Mouse (Mus musculus) bone marrow macrophage, adult 2 months (primary cell): ENCODE measurements around the gene Pld2. TPM values are rescaled to one million over a fixed set of nuclear protein-coding genes. Genes with fewer than 3 reads are reported as not detected.
A peak's percentile ranks its signal among the peaks of the same experiment; 100 is the strongest.
"Not testable (repeated sequence)": the region's sequence is repeated elsewhere in the genome, so short reads cannot be mapped to it uniquely, and the experiment has no call there.

Source experiments
- H3K27ac ChIP-seq: 2 replicates; pipeline ENCODE4 v1.5.1; 2012; ENCODE audit warnings: low read depth, low read length; ENCODE audit not compliant: insufficient read depth
- H3K4me1 ChIP-seq: 2 replicates; pipeline ENCODE4 v1.6.1; 2012; ENCODE audit warnings: low read length; ENCODE audit not compliant: control insufficient read depth, insufficient read depth
- H3K4me3 ChIP-seq: 2 replicates; pipeline ENCODE4 v1.5.1; 2012; ENCODE audit warnings: mild to moderate bottlenecking, low read length, moderate library complexity; ENCODE audit not compliant: insufficient read depth
- CTCF ChIP-seq: IDR thresholded peaks from 2 replicates; pipeline ENCODE4 v1.5.1; 2012; ENCODE audit warnings: low read depth, mild to moderate bottlenecking, low read length, moderate library complexity
- POLR2A ChIP-seq: IDR thresholded peaks from 2 replicates; pipeline ENCODE4 v1.6.1; 2012; ENCODE audit warnings: mild to moderate bottlenecking, low read depth, low read length, borderline replicate concordance
- polyA plus RNA-seq: library from polyadenylated mRNA; stranded (reverse); fragments of >200 nt; gene quantifications from 2 replicates; pipeline ENCODE4 v1.2.4, GENCODE M21; 2012; ENCODE audit not compliant: missing spikeins, insufficient read depth, insufficient read length

Pld2 gene
- polyA plus RNA-seq, 1 experiment: 58.4 TPM

- TF ChIP-seq CTCF: no peak
- no peak for TF ChIP-seq POLR2A
Observed at GRCm38 (mm10) chr11:70553940-70554339, 14.1 kb downstream of the Pld2 start.

GRCm38 (mm10) chr11:70557545-70557944 lies 17.7 kb downstream of the Pld2 start:
- H3K4me3 ChIP-seq: no peak overlapping the region
- no peaks in the 10 kb centered on the region for H3K4me1 ChIP-seq
- no peak for TF ChIP-seq CTCF
- TF ChIP-seq POLR2A: no peak
- no peak overlapping the region for H3K27ac ChIP-seq

More at GRCm38 (mm10) chr11:70553940-70554339, 14.1 kb downstream of the Pld2 start:
- 0 out of 2 replicates have a peak, but pooled peaks cover 2% of the 10 kb centered on the region for H3K4me1 ChIP-seq
- H3K27ac ChIP-seq: no peak overlapping the region
- no peak overlapping the region for H3K4me3 ChIP-seq

- Histone ChIP-seq H3K27ac (no peak overlapping the region), H3K4me1 (peaks cover 13% of the 10 kb centered on the region), H3K4me3 (peak overlapping the region; percentile 68)
- TF ChIP-seq CTCF (no peak), POLR2A (no peak)
Observed at GRCm38 (mm10) chr11:70561937-70562286, 22.0 kb downstream of the Pld2 start.

DNA sequence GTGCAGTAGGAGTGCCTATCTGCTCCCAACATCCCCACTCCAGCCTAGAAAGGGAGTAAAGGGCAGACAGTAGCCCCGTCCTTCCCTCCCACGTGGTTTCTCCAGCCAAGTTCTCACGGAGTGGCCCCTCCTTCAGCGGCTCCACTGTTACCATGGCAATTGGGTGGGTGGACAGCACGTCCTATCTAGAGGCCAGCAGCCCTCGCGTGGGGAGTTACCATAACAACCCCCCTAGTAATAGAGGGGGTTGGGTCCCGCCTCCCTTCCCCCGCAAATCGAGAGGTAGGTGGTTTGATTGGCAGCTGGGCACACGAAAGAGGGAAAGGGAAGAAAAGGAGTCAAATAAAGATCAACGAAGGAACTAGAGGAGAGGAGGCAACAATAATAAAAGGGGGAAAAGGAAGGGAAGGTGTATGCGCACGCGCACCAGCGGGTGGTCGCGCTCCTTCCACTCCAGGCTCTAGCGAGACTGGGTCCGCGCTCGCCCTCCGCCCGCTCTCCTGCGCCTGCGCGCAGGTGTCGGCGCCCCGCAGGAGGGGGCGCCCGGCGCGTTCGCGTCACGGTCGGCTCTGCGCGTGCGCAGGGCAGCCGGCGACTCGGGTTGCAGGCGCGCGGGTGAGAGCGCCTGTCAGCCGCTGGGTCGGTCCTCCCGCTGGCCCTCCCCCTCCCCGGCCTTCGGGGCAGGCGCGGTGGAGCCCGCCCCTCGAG lies 22.6 kb downstream of the Pld2 start, which contains the start of gene Mink1:
Mink1 (plus strand) TSS at position 595 of the 708 bp plus-strand sequence.
- Histone ChIP-seq H3K4me3 (peak within 1 kb of the TSS; percentile 68), H3K27ac (peak within 1 kb of the TSS; percentile 73), H3K4me1 (peaks cover 13% of the 10 kb centered on the region)
- no peak for TF ChIP-seq CTCF

GRCm38 (mm10) chr11:70562995-70563469 lies 23.2 kb downstream of the Pld2 start:
- H3K4me1 ChIP-seq: peaks cover 16% of the 10 kb centered on the region
- no peak for TF ChIP-seq CTCF
- no peak for TF ChIP-seq POLR2A
- H3K27ac ChIP-seq: peak overlapping the region; percentile 73
- H3K4me3 ChIP-seq: peak overlapping the region; percentile 68

DNA sequence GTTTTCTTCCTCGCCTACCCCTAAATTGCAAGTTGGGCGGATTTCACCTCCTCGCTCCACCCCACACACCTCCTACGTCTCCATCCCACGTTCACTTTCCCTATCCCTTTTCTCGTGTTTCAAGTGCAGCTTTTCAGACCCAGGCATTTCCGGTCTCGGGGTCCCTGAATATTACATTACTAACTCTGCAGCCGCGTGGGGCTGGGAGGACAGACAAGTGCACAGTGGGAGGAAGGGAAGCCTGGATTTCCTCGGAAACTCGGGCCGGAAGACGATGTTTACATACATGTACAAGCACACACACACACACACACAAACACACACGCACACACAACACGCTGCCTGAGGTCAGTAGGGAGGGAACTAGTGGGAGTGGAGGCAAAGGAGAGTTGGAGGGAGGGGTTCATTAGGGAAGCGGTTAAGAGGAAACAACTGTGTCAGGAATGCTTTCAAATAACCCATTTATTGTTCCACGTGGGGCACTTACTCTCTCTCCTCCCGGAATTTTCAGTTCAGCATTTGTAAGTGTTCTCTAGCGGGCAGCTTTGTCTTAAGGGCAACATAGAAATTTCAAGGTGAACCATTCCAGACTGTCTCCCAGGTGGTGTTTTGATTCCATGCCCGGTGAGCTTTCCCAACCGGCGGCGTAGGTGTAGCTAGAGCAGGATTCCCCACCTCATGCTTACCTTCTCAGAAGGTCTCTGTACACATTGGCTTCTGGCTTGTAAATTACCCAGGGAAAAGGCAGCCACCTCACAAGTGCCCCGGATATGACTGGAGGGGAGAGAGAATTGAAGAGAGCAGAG lies 23.8 kb downstream of the Pld2 start:
- Histone ChIP-seq H3K4me1 (peaks cover 21% of the 10 kb centered on the region), H3K27ac (peak overlapping the region; percentile 73), H3K4me3 (peak overlapping the region; percentile 68)
- TF ChIP-seq POLR2A: no peak

DNA sequence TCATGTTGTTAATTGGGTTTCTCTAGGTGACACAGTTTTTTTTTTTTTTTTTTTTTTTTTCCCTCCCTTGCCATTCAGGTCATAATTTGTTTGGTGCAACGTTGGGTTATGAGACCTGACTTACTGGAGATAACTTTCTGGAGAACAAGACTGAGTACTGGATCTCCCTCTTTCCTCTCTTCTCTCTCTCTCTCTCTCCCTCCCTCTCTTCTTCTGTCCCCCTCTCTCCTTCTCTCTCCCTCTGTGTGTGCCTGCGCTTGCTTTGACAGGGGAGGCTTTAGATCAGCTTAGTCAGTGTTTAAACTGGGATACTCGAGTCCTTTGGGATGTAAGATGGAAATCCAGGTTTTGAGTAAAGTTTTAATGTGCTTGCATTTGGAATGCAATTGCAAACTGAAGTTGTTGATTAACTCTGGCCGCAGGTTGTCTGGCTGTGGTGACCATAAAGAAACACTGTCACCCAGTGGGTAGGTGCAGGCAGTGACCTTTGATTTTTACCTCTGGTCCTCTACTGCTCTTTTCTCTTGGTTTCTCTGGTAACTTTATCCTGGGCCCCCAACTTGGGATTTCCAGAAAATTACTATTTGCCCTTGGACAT lies 24.5 kb downstream of the Pld2 start:
- peaks cover 25% of the 10 kb centered on the region for H3K4me1 ChIP-seq
- H3K27ac ChIP-seq: no peak overlapping the region
- TF ChIP-seq POLR2A (no peak), CTCF (no peak)
- peak overlapping the region; percentile 68 for H3K4me3 ChIP-seq

- Histone ChIP-seq H3K4me3 (no peak overlapping the region), H3K27ac (no peak overlapping the region), H3K4me1 (peaks cover 36% of the 10 kb centered on the region)
- TF ChIP-seq POLR2A (no peak), CTCF (no peak)
Observed at GRCm38 (mm10) chr11:70566586-70566985, 26.7 kb downstream of the Pld2 start.

DNA sequence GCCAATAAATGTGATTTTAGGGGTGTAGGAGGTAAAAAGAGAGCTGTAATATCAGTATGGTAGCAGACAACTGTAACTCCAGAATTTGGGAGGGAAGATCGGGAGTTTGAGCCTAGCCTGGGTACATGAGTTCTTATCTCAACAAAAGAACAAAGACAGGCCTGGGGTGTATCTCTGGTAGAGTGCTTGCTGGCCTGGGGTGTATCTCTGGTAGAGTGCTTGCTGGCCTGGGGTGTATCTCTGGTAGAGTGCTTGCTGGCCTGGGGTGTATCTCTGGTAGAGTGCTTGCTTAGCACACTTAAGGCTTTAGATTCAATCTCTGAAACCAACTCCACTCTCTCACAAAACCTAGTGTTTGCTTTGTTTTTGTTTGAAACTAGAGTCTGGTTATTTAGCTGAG lies 30.8 kb downstream of the Pld2 start:
- peaks cover 31% of the 10 kb centered on the region for H3K4me1 ChIP-seq
- not testable (repeated sequence) for H3K4me3 ChIP-seq, H3K27ac ChIP-seq

- Histone ChIP-seq H3K27ac (no peak overlapping the region), H3K4me1 (peaks cover 33% of the 10 kb centered on the region), H3K4me3 (no peak overlapping the region)
- TF ChIP-seq CTCF: no peak
- TF ChIP-seq POLR2A: no peak
Observed at GRCm38 (mm10) chr11:70571641-70572040, 31.8 kb downstream of the Pld2 start.
